Mouse (Mus musculus): ENCODE results near the gene Relb.

Relb gene

GRCm38 (mm10) chr7:19586269-19586668 is 43.0 kb downstream of the Relb start:
- no peak for DNase-seq (ENCODE audit: low read depth in 1 of 2, low spot score in 2 of 2)

GRCm38 (mm10) chr7:19580634-19581033 is 48.6 kb downstream of the Relb start:
- no peak for DNase-seq (ENCODE audit: low read depth in 1 of 2, low spot score in 2 of 2)

- no peak for DNase-seq (ENCODE audit: low read depth in 1 of 2, low spot score in 2 of 2)
These were observed 49.5 kb downstream of the Relb start for GRCm38 (mm10) chr7:19579751-19580150.

- no peak for DNase-seq (ENCODE audit: low read depth in 1 of 2, low spot score in 2 of 2)
These were observed 50.8 kb downstream of the Relb start for GRCm38 (mm10) chr7:19578436-19578835.

- DNase-seq (ENCODE audit: low read depth in 1 of 2, low spot score in 2 of 2): peak in 1 of 2 experiments; percentile 42
These were observed 51.3 kb downstream of the Relb start for GRCm38 (mm10) chr7:19577877-19578414.

- no peak for DNase-seq (ENCODE audit: low read depth in 1 of 2, low spot score in 2 of 2)
These were observed 51.9 kb downstream of the Relb start, which contains the start of the genes Zfp296 and Gemin7 for GRCm38 (mm10) chr7:19577141-19577852. TSS of gene Zfp296 (plus strand) at chr7:19577287. TSS of gene Gemin7 (minus strand) at chr7:19577595.

- no peak for DNase-seq (ENCODE audit: low read depth in 1 of 2, low spot score in 2 of 2)
These were observed 53.7 kb downstream of the Relb start for GRCm38 (mm10) chr7:19575559-19575958.

- no peak for DNase-seq (ENCODE audit: low read depth in 1 of 2, low spot score in 2 of 2)
These were observed 55.5 kb downstream of the Relb start for GRCm38 (mm10) chr7:19573776-19574140.

- DNase-seq (ENCODE audit: low read depth in 1 of 2, low spot score in 2 of 2): peak; percentile 35 to 66
These were observed 56.1 kb downstream of the Relb start for GRCm38 (mm10) chr7:19572926-19573775.

- no peak for DNase-seq (ENCODE audit: low read depth in 1 of 2, low spot score in 2 of 2)
These were observed 59.6 kb downstream of the Relb start for GRCm38 (mm10) chr7:19569647-19570046.

- DNase-seq (ENCODE audit: low read depth in 1 of 2, low spot score in 2 of 2): no peak
These were observed 61.8 kb downstream of the Relb start for GRCm38 (mm10) chr7:19567426-19567825.

- DNase-seq (ENCODE audit: low read depth in 1 of 2, low spot score in 2 of 2): no peak
These were observed 63.4 kb downstream of the Relb start for GRCm38 (mm10) chr7:19565803-19566202.

GRCm38 (mm10) chr7:19564455-19564854 is 64.8 kb downstream of the Relb start:
- no peak for DNase-seq (ENCODE audit: low read depth in 1 of 2, low spot score in 2 of 2)

- no peak for DNase-seq (ENCODE audit: low read depth in 1 of 2, low spot score in 2 of 2)
These were observed 65.4 kb downstream of the Relb start for GRCm38 (mm10) chr7:19563884-19564283.

GRCm38 (mm10) chr7:19562643-19563410 is 66.4 kb downstream of the Relb start, which contains the start of gene Ppp1r37:
TSS of gene Ppp1r37 (minus strand) at chr7:19563076.
- no peak for DNase-seq (ENCODE audit: low read depth in 1 of 2, low spot score in 2 of 2)

- DNase-seq (ENCODE audit: low read depth in 1 of 2, low spot score in 2 of 2): peak; percentile 66 to 82
These were observed 67.2 kb downstream of the Relb start for GRCm38 (mm10) chr7:19561765-19562642.

- peak in 1 of 2 experiments; percentile 8 for DNase-seq (ENCODE audit: low read depth in 1 of 2, low spot score in 2 of 2)
These were observed 67.8 kb downstream of the Relb start for GRCm38 (mm10) chr7:19561431-19561764.

GRCm38 (mm10) chr7:19560491-19561260 is 68.6 kb downstream of the Relb start:
- no peak for DNase-seq (ENCODE audit: low read depth in 1 of 2, low spot score in 2 of 2)

- no peak for DNase-seq (ENCODE audit: low read depth in 1 of 2, low spot score in 2 of 2)
These were observed 70.3 kb downstream of the Relb start for GRCm38 (mm10) chr7:19558965-19559364.

Measured in monocyte, adult 2 months (primary cell).